Mouse (Mus musculus) thymus, postnatal 4 days (tissue): ENCODE measurements around the gene Daam1.
A peak's percentile ranks its signal among the peaks of the same experiment; 100 is the strongest.

Source experiments
- DNase-seq: peaks from one replicate; pipeline ENCODE4 v3.0.0; 2021

Gene Daam1

DNA sequence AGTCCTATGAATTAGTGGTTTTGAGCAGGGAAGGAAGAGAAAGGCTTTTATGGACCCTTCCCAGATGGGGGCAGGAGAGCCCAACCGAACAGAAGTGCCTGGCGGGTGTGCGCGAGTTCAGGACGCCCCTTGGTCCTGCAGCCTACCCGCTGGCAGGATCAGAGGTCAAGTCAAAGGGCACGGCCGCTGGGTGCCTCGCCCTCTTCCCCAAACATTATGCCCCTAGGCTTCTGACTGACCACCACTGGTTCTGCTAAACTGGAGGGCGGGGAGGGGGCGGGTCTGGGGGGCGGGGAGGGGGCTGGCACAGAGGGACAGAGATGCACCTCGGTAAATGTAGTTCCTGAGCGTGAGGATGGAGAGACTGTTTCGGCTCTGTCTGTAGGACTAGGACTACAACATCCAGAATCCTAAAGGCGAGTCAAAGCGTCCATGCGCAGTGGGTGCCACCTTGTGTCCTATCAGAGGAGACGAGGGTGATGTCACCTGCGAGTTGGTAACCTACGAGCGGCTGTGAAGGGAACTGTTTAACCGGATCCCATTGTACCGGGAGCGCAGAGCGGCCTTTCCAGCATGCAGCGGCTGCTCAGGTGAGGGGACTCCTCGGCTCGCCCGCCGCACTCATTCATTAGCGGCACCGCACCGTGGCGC, at the start of gene Daam1:
TSS of gene Daam1 (plus strand) at position 472 of the 651 bp plus-strand sequence.
- peak; percentile 82 for DNase-seq

DNA sequence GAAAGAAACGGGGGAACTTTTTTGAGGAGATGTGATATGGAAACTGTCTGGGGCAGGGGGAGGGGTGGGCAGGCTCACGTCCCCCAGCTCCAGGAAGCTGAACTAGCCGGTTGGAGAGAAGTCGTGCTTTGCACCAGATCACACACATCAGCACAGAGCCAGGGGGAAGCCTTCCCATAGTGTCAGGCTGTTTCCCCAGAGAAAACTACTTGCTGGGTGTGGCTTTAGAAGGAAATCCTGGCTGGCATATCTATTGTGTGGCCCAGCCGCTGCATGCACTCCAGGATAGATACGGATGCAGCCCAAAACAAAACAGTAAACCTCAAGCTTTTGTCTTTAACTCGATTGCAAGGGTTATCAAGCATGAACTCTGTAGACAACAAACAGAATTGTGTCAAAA, 49.7 kb upstream of the Daam1 start:
- DNase-seq, result no peak

DNA sequence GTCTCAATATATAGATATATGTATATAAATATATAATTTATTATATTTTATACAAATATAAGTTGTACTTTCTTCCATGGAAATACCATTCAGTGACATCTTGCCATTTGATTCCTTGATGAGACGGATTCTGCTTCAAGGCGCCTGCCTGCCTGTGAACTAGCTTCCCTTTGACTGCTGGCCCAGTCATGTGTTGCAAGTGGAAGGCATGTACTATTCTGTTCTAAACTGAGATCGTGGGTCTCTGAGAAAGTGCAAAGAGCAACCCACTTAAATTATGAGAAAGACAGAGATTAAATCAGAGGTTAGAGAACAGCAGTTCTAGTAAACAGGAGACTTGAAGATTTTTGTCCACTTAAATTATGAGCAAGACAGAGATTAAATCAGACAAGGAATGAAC, 46.9 kb upstream of the Daam1 start:
- DNase-seq, result no peak

DNA sequence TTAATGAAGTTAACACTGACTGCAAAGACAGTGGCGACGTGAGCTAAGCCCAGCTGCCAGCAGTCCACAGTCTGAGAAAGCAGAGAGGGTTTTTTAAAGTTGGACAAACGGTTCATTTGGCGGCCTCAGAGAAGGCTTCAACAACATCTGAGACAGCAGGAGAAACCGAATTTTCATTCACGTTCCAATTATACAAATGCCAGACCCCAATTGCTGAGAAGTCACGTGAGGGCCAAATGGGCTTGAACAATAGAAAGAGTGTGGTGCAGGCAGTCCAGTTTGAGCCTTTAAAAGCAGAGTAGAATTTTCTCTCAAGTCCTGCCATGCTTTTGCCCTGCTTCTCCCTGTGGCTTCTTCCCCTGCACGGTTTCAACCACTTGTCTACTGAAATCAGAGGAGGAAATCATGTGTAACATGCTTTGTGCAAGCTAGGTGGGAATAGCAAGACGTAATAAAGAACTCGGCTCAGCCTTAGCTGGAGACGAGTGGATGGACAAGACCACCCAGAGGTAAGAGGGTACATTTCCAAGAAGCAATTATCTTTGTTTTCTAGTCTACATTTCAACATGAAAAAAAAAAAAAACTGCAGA, 46.1 kb upstream of the Daam1 start:
- DNase-seq, result no peak

DNA sequence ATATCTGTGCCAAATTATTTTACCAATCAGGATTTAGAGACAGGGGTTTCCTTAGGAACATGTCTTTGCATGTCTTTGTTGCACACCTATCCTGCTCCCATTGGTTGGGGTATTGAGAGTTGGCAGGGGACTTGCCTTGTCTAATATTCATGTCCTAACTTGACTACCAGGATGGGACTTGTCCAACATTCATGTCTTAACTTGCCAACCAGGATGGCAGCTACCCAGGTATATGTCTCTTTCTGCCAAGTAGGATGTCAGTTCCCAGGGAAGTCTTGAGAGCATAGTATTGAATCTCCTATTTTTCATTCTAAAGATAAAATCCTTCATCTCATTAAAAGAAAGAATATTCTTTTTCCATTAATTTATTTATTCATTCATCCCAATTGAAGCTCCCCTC, 44.4 kb upstream of the Daam1 start:
- DNase-seq, result no peak

DNA sequence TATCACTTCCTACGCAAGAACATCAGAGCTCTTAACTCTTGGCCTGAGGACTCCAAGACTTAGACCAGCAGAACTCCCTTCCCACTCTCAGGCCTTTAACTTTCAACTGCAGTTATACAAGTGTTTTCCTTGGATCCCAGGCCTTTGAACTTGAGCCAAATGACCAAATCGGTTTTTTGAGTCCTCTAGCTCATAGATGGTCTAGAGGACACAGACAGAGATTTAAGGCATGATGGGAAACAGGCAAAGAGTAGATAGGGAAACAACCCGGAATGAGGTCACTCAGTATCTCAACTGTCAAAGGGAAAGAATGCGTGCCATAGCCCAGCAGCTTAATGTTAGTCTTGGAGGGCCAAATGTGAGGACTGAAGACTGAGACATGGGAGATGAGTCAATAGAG, 42.1 kb upstream of the Daam1 start:
- no peak for DNase-seq

DNA sequence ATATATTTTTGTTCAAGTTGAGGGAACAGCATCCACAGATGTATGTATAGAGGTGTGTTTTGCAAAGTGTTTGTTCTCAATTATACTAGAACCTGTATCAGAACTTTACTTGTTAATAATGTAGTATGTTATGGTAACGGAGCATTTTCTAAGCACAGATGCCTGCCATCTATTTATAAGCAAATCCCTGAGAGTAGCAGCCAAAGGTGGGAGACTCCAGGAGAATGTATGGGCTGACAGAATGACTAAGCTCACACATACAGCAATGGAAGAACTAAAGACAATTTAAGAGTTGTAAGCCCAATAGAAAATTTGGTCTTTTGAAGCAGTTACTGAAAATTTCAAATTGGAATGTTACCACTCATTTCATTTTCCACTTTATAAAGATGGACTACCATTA, 40.3 kb upstream of the Daam1 start:
- DNase-seq, result no peak

DNA sequence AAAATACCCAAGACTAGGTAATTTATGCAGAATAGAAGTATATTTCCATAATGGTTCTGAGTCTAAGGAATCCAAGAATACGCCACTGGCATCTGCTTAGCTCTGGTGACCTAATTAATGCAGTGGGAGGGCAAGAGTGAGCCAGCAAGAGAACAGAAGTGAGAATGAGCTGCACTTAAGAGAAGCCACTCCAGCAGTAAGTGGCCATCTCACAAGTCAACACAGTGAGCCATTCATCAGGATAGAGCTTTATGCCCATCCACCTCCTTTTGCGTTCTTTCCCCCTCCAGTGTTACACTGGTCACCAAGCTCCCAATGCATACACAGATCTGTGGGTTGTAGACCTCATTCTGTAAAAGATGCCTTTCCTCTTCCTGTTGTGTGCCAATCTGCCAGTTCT, 37.8 kb upstream of the Daam1 start:
- DNase-seq, result no peak

DNA sequence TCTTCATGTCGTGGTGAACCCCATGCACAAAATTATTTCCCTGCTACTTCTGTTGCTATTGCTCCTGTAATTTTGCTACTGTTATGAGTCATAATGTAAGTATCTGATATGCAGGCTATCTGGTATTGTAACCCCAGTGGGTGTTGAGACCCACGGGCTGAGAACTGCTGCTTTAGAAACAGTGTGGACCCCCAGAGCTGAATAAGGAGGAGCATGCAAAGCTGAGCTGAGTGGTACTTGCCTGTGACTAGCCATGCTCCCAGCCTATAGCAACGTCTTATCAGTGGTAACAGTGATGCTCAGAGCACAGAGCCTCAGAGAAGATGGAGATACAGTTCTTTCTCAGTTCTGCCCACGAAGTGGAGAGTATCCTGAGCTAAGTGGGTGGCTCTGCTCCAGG, 35.3 kb upstream of the Daam1 start:
- DNase-seq, result no peak

DNA sequence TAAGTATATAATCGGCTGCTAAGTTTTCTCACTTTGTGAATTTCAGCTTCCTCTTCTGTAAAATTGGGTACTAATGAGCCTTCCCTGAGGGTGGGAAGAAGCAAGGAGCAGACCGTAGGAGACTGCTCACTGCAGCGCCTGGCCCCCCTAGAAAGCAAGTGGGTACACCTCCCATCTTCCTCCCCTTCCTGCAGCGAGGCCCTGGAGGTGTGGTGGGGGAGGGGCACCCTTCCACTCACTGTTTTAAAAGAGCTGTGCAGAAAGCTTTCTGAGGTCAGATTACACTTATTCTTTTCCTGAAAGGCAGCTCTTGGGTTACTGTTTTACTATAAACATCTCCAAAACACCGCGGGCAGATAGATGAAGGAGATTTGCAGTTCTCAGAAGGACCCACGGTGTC, 34.4 kb upstream of the Daam1 start:
- DNase-seq, result peak; percentile 34

DNA sequence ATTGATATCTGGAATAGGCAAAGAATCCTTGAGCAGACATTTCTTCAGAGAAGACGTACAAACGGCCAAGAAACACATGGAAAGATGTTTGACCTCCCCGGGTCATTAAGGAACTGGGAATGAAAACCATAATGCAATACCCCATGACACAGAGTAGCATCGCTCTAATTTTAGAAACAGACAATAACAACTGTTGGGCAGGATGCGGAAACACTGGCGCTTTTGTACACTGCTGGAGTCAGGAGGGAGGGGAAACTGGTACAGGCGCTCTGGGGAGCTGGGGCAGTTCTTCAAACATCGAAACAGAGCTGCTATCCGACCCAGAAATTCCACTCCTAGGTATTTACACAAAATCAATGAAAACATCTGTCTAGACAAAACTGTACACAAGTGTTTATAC, 23.6 kb upstream of the Daam1 start:
- no peak for DNase-seq

DNA sequence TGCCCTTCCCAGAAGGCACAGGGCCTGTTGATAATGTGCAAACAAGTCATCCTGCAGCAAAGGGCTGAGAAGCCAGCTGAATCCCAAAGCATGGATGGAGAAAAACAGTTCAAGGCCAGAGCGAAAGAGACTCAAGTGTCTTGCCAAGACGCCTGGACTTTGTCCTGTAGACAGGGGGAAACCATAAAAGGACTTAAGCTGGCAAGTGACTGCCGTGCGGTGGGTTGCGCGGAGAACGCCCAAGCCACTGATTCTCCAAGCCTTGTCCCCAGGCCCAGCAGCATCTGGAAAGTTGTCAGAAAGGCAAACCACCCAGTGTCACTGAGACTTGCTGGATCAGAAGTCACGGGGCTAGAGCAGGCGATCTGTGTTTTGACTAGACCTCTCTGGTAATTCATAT, 22.2 kb upstream of the Daam1 start:
- no peak for DNase-seq

DNA sequence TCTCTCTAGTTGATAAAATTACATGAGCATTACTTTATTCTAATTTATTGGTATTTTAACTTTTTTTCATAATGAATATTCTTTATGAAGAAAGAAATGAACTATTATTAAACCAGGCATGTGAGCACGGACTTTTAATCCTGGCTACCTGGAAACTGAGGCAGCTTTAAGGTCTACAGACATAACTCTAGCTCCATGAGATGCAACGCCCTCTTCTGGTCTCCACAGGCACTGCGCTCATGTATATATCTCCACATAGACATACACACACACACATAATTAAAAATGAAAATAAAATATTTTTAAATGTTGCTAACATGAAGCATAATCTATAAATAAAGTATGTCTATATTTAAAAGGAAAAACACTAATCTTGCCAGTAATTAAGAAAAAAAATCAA, 21.3 kb upstream of the Daam1 start:
- no peak for DNase-seq

DNA sequence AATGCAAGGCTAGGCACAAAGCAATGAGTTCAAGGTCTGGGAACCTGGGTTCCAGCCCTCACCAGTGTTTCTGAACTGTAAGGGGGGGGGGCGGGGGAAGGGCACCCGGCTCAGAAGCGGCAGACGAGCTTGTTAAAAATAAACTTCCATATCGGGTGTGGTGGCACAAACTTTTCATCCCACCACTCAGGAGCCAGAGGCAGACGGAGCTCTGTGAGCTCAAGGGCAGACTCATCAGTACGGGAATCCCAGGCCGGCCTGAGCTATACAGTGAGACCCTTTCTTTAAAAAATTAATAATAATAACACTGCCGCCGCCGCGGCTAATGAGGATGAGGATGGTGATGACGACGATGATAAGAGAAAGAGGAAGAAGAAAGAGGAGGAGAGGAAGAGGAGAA, 18.3 kb upstream of the Daam1 start:
- DNase-seq, result no peak

DNA sequence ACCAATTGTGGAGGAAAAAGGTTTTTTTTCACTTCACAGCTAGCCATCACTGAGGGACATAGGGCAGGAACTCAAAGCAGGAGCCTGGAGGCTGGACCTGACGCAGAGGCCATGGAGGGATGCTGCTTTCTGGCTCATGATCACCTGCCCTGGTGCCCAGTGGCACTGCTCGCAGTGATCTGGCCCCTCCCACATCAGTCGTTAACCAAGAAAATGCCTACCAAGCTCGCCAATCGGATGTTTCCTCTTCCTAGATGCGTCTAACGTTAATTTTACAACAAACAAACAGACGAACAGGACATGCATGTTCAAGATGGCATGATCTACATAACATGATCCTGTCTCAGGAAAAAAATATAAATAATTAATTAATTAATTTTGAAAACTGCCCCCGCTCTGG, 17.6 kb upstream of the Daam1 start:
- DNase-seq, result no peak

DNA sequence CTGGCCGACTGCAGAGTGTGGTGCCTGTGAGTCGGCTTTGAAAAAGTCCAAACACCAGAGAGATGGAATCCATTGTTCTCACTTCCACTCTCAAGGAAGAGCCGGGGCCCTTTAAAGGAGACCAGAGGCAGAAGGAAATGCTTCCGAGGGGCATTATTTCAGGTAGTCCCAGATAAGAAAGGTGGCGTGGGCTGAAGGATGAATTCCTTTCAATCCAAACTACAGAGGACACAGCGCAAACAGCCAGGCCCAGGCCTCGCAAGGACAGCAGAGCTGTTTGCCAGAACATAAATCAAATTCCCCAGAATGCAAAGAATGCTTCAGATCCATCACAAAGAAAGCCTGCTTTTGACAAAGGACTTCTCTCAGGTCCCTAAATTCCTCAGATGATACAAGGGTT, 17.1 kb upstream of the Daam1 start:
- DNase-seq, result no peak

DNA sequence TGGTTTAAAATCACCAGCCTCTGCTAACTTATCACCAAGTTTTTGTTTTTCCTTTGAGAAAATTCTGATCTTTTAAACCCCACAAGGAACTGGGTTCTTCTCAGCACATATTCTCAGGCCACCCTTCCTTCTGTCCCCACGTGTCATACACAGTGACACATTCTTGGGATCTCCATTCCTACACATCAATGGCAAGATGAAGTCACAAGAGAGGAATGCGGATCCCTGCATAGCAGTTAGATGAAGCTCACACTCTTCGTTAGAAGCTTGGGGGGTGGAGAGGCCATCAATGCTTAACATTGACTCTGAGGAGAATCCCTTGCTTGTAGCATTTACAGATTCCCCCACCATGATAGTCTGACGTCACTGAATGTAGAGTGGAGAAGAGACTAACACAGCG, 10.8 kb upstream of the Daam1 start:
- no peak for DNase-seq

DNA sequence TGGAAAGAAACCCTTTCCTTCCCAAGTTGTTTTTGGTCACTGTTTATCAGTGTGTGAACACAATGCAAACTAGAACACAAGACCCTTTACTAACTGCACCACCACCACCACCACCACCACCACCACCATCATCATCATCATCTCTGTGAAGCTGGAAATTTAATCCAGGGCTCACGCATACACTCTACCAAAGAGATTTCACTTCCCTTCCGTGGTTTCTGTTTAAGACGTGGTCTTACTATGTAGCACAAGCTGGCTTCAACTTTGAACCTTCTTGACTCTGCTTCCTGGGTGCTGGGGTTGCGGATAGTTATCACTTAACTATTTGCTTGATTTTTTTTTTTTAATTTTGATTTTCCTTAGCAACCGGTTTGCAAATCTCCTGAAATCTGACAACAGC, 9.6 kb upstream of the Daam1 start:
- no peak for DNase-seq

DNA sequence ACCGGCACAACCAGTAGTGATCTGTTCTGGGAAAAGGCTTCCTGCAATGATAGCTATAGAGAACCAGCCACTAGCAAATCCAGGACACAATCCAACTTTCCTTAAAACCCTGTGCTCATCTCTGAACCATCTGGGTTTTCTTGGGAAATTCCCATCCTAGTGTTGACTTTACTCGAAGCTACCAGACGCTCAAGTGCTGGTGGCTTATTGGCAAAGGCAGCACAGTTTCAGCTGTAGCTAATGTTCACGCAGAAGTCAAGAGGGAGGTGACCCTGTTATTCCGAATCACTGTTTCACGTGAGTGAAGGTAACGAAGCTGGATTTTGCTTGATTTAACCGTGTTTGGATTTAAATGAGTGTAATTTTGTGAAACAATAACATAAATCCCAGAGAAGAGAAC, 9.1 kb upstream of the Daam1 start:
- no peak for DNase-seq

DNA sequence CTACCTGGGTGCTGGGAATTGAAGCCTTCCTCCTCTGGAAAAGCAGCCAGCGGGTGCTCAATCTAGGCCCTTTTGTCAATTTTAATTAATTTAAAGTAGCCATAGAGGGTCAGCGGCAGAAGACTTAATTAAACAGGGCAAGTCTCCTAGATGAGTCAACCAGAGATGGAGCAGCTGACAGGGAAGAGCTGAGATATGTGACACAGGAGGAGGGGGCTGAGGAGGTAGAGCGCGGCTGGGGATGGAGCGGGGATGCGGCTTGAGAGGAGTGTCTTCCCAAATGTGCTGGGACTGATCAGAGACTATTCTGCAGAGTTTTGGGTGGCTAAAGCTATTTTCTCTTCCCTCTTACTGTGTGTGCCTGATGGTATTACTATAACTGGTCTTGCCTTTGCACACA, 6.0 kb upstream of the Daam1 start:
- no peak for DNase-seq

DNA sequence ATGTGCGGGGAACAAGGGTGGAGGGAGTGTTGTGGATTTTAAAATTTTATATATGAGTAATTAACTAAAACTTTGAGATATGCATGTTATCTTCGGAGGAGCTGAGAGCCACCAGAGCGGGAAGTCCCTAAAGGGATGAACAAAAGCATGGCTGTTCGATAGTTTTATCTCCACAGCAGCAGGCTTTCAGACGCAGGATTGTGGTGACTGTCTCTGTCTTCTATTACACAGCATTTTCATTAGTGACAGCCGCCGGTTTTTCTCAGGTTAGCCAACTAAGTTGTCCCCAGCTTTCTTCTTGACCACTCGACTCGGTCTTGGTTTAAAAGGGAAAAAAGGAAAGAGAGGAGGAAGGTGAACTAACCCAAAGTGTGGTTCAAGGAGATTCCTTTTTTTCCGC, 739 bp upstream of the Daam1 start:
- DNase-seq, result no peak

DNA sequence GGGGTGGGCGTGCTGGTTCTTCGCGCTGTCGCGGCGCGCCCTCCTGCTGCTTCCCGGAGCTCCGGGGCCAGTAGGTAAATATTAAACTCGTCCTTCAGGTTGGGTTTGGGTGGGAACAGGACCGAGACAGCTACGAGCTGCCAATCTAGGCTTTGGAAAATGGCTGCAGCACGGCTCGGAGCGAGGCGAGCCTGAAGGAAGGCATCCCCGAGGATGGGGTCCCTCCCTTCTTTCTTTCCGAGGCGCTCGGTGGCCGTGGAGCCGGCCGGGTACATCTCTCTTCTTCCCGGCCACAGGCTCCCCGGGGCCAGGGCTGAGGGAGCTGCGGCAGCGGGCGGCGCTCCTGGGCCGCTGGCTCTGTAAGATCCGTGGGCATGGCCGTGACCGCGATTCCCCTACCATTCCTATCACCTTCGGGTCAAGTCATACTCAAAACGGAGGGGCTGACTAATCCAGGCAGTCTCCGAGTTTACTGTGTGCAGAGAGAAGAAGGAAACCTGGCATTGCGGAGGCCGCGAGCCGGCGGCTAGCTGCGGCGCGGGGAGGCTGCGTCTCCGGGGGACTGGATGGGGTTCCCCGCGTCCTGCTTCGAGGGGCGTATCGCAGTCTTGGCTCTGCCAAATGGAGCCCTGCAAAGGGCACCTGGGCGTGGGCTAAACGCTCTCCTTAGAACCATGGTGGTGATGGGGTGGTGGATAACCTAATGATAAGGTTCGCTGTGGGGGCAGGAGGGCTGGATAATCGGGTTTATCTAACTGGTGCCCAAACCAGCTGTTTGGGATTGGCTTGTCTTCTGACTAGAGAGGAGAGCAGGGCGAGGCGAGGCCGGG, 595 bp downstream of the Daam1 start:
- peak; percentile 59 for DNase-seq

DNA sequence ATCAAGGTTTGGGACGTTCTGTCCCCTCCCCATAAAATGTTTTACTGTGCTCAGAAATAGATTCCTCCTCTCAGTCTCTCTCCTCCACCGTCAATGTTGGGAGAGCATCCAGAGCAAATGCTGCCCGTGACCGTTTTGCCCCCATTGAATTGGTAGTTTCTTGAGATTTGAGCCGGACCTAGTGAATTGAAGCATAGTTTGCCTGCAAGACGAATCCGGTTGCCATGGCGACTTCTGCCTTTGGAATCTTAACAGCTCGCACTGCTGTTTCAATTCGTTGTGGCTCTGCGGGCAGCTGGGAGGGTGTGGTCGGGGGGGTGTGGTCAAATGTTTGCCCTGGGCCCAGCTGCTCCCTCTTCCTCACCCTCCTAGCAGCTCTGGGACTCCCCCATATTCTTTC, 1.3 kb downstream of the Daam1 start:
- DNase-seq, result peak; percentile 41

DNA sequence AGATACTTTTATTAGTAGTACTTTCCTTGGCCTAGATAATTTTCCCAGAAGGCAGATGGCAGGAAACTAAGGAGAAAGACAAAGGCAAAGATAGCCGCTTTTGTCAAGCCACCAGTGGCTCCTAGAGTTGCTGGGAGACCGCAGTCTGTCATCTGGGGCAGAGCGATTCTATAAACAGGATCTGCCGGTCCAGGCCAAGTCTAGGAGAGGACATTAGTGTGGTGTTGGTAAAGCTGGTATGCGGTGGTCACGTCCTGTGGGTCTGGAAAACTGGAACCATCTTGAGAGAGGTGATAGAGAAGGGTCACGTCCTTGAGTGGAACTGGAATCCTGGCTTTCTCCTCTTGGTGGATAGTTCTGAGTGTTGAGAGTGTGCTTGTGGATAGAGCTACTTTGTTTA, 3.2 kb downstream of the Daam1 start:
- DNase-seq, result no peak
